ENCODE assay signal across 9 mouse cellular contexts in genomic region chr12:69634761-69635160, GRCm38 (mm10). TPM values are rescaled to one million over a fixed set of nuclear protein-coding genes. Genes with fewer than 3 reads are reported as not detected.
A peak's percentile ranks its signal among the peaks of the same experiment; 100 is the strongest.
DNase-seq lines count a peak whose midpoint lies in the region; ATAC-seq and TF ChIP-seq lines count a peak whose summit lies in the region.
"Had no signal": no experiment of that assay in that cellular context is flagged by ENCODE, and none has a peak within 500 bp of the region (broad histone marks: within the 10 kb centered on the region; RNA-seq: fewer than 3 reads in every experiment).

No protein-coding gene starts in this region.

- no peak for TF ChIP-seq EP300 in stomach, postnatal 0 days (optimal IDR thresholded peaks at IDR 0.05)

- H3K4me3 ChIP-seq in left cerebral cortex, adult 2 months: no peak overlapping the region
- no peak overlapping the region for H3K4me3 ChIP-seq in stomach, postnatal 0 days (ENCODE audit: low read depth, low read length)
- no peak overlapping the region for H3K4me3 ChIP-seq in forebrain, embryonic 10.5 days
- H3K4me3 ChIP-seq: embryonic facial prominence, embryonic 13.5 days had no signal

- peak; percentile 69 to 71; a peak in 3 of 4 replicates for ATAC-seq in hematopoietic stem cell, adult 5-6 weeks (replicated peaks in 1 of 2; ENCODE audit: insufficient read depth in 1 of 2, low FRiP score in 2 of 2, low TSS enrichment in 1 of 2, low read depth in 1 of 2, poor library complexity in 2 of 2, severe bottlenecking in 2 of 2)
- no peak for ATAC-seq in stomach, postnatal 0 days (ENCODE audit: low FRiP score, low TSS enrichment)

- H3K9me3 ChIP-seq in stomach, postnatal 0 days (ENCODE audit: control insufficient read depth, low read length): no peaks in the 10 kb centered on the region
- no peaks in the 10 kb centered on the region for H3K9me3 ChIP-seq in forebrain, embryonic 10.5 days
- H3K9me3 ChIP-seq: embryonic facial prominence, embryonic 13.5 days had no signal

- H3K27ac ChIP-seq in left cerebral cortex, adult 2 months: no peak overlapping the region
- no peak overlapping the region for H3K27ac ChIP-seq in stomach, postnatal 0 days (replicated peaks)
- H3K27ac ChIP-seq in forebrain, embryonic 10.5 days: no peak overlapping the region
- H3K27ac ChIP-seq: embryonic facial prominence, embryonic 13.5 days had no signal

- H3K27me3 ChIP-seq in stomach, postnatal 0 days (ENCODE audit: control insufficient read depth, insufficient read depth, low read length): no peaks in the 10 kb centered on the region
- H3K27me3 ChIP-seq in forebrain, embryonic 10.5 days (ENCODE audit: poor library complexity, severe bottlenecking): no peaks in the 10 kb centered on the region
- H3K27me3 ChIP-seq: embryonic facial prominence, embryonic 13.5 days had no signal

- 90% methylated on average over 3 of the region's 3 CpGs for WGBS in stomach, postnatal 0 days
- WGBS in forebrain, embryonic 10.5 days: 89% methylated on average over 3 of the region's 3 CpGs

- peak; percentile 33 for TF ChIP-seq CTCF in left cerebral cortex, adult 2 months (IDR thresholded peaks at IDR 0.05)
- TF ChIP-seq CTCF in stomach, postnatal 0 days (IDR thresholded peaks at IDR 0.05; ENCODE audit: low read depth): peak; percentile 70

- no peaks in the 10 kb centered on the region for H3K4me1 ChIP-seq in stomach, postnatal 0 days (replicated peaks; ENCODE audit: control insufficient read depth, insufficient read depth)
- no peaks in the 10 kb centered on the region for H3K4me1 ChIP-seq in forebrain, embryonic 10.5 days
- H3K4me1 ChIP-seq: embryonic facial prominence, embryonic 13.5 days had no signal

- DNase-seq in left cerebral cortex, adult 2 months (ENCODE audit: extremely low spot score in 1 of 2, low spot score in 2 of 2): no peak
- DNase-seq in left cerebral cortex, postnatal 14 days (ENCODE audit: low spot score in 2 of 2): no peak
- DNase-seq in R1 (ENCODE audit: low read depth, low spot score): peak; percentile 47
- DNase-seq in stomach, postnatal 0 days (ENCODE audit: low spot score): peak; percentile 36
- DNase-seq in frontal cortex, postnatal 10 days (ENCODE audit: low spot score in 2 of 2): no peak
- DNase-seq in ovary, adult 18-20 months (ENCODE audit: low spot score): no peak
- no peak for DNase-seq in forebrain, embryonic 10.5 days (ENCODE audit: extremely low spot score, low spot score)

- 0 out of 2 replicates have a peak, but pooled peaks cover 7% of the 10 kb centered on the region for H3K36me3 ChIP-seq in stomach, postnatal 0 days (ENCODE audit: control insufficient read depth, insufficient read depth, low read length)
- peaks cover 43% of the 10 kb centered on the region for H3K36me3 ChIP-seq in forebrain, embryonic 10.5 days (replicated peaks)

- no peak overlapping the region for H3K4me2 ChIP-seq in stomach, postnatal 0 days (replicated peaks; ENCODE audit: low read depth)
- H3K4me2 ChIP-seq: embryonic facial prominence, embryonic 13.5 days had no signal

- H3K9ac ChIP-seq in stomach, postnatal 0 days (ENCODE audit: low read length): no peak overlapping the region
- H3K9ac ChIP-seq: embryonic facial prominence, embryonic 13.5 days had no signal

- intact Hi-C loops in left cerebral cortex, adult 2 months (cut with DNase I): loop anchor here (5.0 kb wide), 1 partner anchor 43 kb away; no protein-coding TSS in a partner anchor
- intact Hi-C loops in left cerebral cortex, postnatal 14 days (cut with DNase I): no loop called here

RNA-seq across cellular contexts. Expression of gene Sos2, which starts 46.9 kb away (rescaled TPM):
- 10 to 100 TPM; 36.7 to 37.7 TPM for total RNA-seq in left cerebral cortex, adult 2 months (2021)
- 10 to 100 TPM; 31.5 to 34.3 TPM for total RNA-seq in left cerebral cortex, postnatal 14 days (2021)
- total RNA-seq in hematopoietic stem cell, adult 5-6 weeks (2017): 45.8 and 58.7 TPM in 2 replicates
- polyA plus RNA-seq in stomach, postnatal 0 days (2015; fragmentation: Nextera tagmentation; extraction: Ambion mirVana): 5.4 and 6.0 TPM in 2 replicates
- polyA plus RNA-seq in forebrain, embryonic 10.5 days (2016; fragmentation: Nextera tagmentation; extraction: Ambion mirVana): 7.8 and 8.2 TPM in 2 replicates

RNA-seq across cellular contexts. Expression of gene Vcpkmt, which starts 51.9 kb away (rescaled TPM):
- total RNA-seq in left cerebral cortex, adult 2 months (2021): 10 to 100 TPM; 23.2 to 26.0 TPM
- total RNA-seq in left cerebral cortex, postnatal 14 days (2021): 10 to 100 TPM; 23.1 to 26.1 TPM
- total RNA-seq in hematopoietic stem cell, adult 5-6 weeks (2017): 19.9 and 20.6 TPM in 2 replicates
- polyA plus RNA-seq in stomach, postnatal 0 days (2015; fragmentation: Nextera tagmentation; extraction: Ambion mirVana): 24.4 and 24.7 TPM in 2 replicates
- polyA plus RNA-seq in forebrain, embryonic 10.5 days (2016; fragmentation: Nextera tagmentation; extraction: Ambion mirVana): 30.6 and 32.4 TPM in 2 replicates

Comparison
In these comparisons a context has a peak if more than half of its experiments do, and no peak if none do; other contexts are left out.
1. DNase-seq: peak in R1 (single experiment) and stomach, postnatal 0 days (single experiment); none in left cerebral cortex, adult 2 months (0 of 2), left cerebral cortex, postnatal 14 days (0 of 2), frontal cortex, postnatal 10 days (0 of 2), ovary, adult 18-20 months (single experiment) and forebrain, embryonic 10.5 days (single experiment).